Mouse (Mus musculus): ENCODE measurements around the gene Ndufb2. TPM values are rescaled to one million over a fixed set of nuclear protein-coding genes. Genes with fewer than 3 reads are reported as not detected.
A peak's percentile ranks its signal among the peaks of the same experiment; 100 is the strongest.

The Ndufb2 gene
- polyA plus RNA-seq (2012; rRNA removed) = 301 and 321 TPM in 2 replicates

GRCm38 (mm10) chr6:39592401-39593214, at the start of gene Ndufb2:
TSS of gene Ndufb2 (plus strand) at chr6:39592574.
- under 1% methylated on average over 56 of the region's 56 CpGs for WGBS
- peak; percentile 92 for DNase-seq (ENCODE audit: low read depth, low spot score)

- 17% methylated on average over 15 of the region's 15 CpGs for WGBS
- no peak for DNase-seq (ENCODE audit: low read depth, low spot score)
Observed at GRCm38 (mm10) chr6:39542631-39543597, 49.5 kb upstream of the Ndufb2 start.

- DNase-seq (ENCODE audit: low read depth, low spot score) = no peak
- WGBS = 72% methylated on average over 15 of the region's 15 CpGs
Observed at GRCm38 (mm10) chr6:39543769-39544420, 48.5 kb upstream of the Ndufb2 start.

- no peak for DNase-seq (ENCODE audit: low read depth, low spot score)
- 76% methylated on average over 7 of the region's 7 CpGs for WGBS
Observed at GRCm38 (mm10) chr6:39545474-39545873, 46.9 kb upstream of the Ndufb2 start.

DNA sequence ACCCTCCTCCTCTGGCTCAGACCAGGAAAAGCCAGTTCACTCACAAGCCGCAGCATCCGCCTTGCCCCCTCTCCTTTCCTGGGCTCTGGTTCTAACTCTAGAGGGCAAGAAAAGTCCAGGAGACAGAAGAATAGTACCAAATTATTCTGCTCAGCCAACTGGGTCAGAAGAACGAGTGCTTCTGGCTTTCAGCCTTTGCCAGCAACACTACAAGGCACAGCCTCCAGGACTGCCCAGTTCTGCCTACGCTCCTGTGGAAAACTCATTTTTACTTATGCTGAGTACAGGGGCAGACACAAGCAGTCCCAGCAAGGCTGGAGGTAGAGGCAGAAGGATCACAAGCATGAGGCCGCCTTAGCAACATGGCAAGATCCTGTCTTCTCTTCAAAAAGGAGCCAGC, 44.3 kb upstream of the Ndufb2 start:
- 81% methylated on average over 5 of the region's 5 CpGs for WGBS
- DNase-seq (ENCODE audit: low read depth, low spot score) = no peak

GRCm38 (mm10) chr6:39551981-39552636, 40.3 kb upstream of the Ndufb2 start:
- no peak for DNase-seq (ENCODE audit: low read depth, low spot score)
- 52% methylated on average over 8 of the region's 8 CpGs for WGBS

- DNase-seq (ENCODE audit: low read depth, low spot score) = no peak
- 70% methylated on average over 12 of the region's 12 CpGs for WGBS
Observed at GRCm38 (mm10) chr6:39554888-39555647, 37.3 kb upstream of the Ndufb2 start.

DNA sequence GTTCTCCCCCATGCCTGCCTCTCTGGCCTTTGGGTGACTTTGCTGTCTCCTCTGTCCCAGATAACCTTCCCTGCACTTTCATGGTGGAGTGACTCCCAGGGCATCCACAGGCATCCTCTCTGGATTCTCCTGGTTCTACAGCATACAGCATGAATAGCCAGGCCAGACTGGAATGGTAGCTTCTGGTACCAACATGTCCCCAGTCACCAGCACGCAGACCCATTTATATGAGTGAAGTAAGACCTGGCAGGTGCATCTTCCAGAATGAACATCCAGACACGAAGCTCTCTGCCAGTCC, 36.8 kb upstream of the Ndufb2 start:
- no peak for DNase-seq (ENCODE audit: low read depth, low spot score)
- WGBS = 81% methylated on average over 2 of the region's 2 CpGs

- DNase-seq (ENCODE audit: low read depth, low spot score) = no peak
- WGBS = 1% methylated on average over 51 of the region's 54 CpGs
Observed at GRCm38 (mm10) chr6:39556900-39557659, 35.3 kb upstream of the Ndufb2 start.

- no peak for DNase-seq (ENCODE audit: low read depth, low spot score)
Observed at GRCm38 (mm10) chr6:39557723-39558261, 34.6 kb upstream of the Ndufb2 start, which contains the start of gene Dennd2a. TSS of gene Dennd2a (minus strand) at chr6:39557867.

DNA sequence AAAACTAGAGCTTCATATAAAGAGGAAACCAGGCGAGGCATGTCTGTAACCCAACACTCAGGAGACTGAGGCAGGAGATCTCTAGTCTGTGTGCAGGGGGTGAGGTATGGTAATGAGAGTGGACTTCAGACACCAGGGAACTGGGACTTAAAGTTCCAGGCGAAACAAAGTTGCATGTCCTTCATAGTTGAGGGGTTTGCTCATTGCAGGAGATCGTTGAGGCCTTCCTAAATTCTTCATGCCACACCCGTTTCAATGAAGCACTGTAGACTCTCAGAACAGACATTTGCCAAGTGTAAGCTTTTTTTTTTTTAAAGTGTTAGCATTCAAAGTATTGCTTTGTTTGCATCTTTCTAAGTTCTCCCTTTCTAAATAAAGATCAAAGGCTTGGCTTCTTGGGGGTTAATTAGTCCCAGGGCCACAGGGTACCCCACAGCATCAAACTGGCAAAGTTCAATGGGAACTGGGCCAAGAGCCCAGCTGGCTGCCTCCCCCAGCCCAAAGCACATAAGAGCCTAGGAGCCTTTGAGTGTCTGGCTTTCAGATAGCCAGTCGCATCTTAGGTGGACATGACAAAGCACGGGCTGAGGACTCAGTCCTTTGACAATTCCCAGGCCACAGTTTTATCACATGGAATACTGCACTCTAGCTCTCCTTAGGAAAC, 33.0 kb upstream of the Ndufb2 start:
- DNase-seq (ENCODE audit: low read depth, low spot score) = no peak
- 66% methylated on average over 6 of the region's 6 CpGs for WGBS

More at GRCm38 (mm10) chr6:39557723-39558261, 34.6 kb upstream of the Ndufb2 start, which contains the start of gene Dennd2a:
- 4% methylated on average over 48 of the region's 50 CpGs for WGBS

DNA sequence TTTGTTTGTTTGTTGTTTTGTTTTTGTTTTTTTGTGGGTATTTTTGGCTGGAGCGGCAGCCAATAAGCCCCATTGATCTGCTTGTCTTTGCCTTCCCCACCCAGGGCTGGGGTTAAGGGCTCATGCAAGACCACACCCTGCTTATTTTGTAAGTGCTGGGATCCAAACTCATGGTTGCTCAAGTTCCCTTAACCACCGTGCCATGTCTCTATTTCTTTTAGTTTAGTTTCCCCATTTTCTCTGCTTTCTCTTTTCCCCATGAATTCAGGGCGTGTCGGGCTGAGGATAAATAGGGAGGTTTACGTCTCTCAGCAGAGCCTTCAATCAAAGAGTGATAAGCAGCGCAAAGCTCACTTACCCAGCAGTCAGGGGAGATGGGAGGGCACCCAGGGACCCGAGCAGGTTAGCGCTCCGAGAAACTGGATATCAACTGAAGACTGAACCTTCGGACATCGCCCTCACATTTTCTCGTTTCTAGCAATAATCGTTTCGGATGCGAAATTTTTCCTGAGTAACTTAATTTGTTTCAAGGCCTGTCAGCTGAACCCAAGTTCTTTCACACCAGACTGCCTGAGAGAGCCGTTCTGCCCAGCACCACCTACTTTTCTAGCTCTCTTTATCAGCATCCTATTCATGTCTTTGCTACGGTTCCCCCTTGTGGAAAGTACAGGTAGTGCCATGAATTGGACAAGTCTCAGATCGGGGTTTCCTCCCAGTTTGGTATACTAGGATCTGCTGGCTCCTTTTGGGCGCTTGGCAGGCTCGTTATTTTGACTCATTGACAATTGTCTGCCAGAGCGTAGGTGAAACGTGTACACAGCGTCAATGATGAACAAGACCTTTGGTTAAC, 30.0 kb upstream of the Ndufb2 start:
- 16% methylated on average over 23 of the region's 23 CpGs for WGBS
- DNase-seq (ENCODE audit: low read depth, low spot score) = peak; percentile 88

GRCm38 (mm10) chr6:39567528-39567927, 24.8 kb upstream of the Ndufb2 start:
- WGBS = 23% methylated on average over 5 of the region's 5 CpGs
- no peak for DNase-seq (ENCODE audit: low read depth, low spot score)

DNA sequence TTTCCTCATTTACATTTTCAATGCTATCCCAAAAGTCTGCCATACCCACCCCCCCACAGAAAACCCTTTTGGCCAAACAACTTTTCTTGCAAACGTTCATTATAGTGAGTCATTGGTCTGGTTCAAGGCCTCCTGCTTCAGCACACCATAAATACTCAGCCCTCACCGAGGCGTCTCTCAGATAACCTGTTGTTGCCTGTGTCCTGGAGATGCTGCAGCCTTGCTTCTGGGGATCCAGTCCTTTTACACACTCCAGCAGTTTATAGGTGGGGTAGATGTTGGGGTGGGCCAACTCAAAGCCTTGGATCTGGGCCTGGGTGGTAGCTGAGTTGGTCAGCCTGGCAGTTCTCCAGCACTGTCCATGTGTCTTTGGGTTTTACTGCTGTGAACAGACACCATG, 21.9 kb upstream of the Ndufb2 start:
- no peak for DNase-seq (ENCODE audit: low read depth, low spot score)
- WGBS = 58% methylated on average over 3 of the region's 3 CpGs

- peak; percentile 76 for DNase-seq (ENCODE audit: low read depth, low spot score)
- WGBS = 1% methylated on average over 48 of the region's 49 CpGs
Observed at GRCm38 (mm10) chr6:39573791-39574554, 18.4 kb upstream of the Ndufb2 start, which contains the start of gene Adck2. TSS of gene Adck2 (plus strand) at chr6:39573873.

DNA sequence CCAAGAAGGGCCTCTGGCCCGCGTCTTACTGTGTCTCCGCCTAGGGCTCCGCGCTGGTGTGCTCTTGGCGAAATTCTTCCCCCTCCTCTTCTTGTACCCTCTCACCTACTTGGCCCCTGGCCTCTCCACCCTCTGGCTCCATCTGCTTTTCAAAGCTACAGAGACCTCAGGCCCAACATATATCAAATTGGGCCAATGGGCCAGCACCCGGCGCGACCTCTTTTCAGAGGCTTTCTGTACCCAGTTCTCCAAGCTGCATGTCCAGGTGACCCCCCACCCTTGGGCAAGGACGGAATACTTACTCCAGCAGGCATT, 17.9 kb upstream of the Ndufb2 start:
- 12% methylated on average over 10 of the region's 10 CpGs for WGBS
- DNase-seq (ENCODE audit: low read depth, low spot score) = no peak

Measured in large intestine, adult 2 months (tissue).